Mouse (Mus musculus): ENCODE results near the gene Dpagt1. TPM values are rescaled to one million over a fixed set of nuclear protein-coding genes. Genes with fewer than 3 reads are reported as not detected.
"Not testable (repeated sequence)": the region's sequence is repeated elsewhere in the genome, so short reads cannot be mapped to it uniquely, and the experiment has no call there.

The Dpagt1 gene
- polyA plus RNA-seq, 1 experiment, result 34.0 TPM

GRCm38 (mm10) chr9:44288076-44288958 is 37.5 kb upstream of the Dpagt1 start, which contains the start of gene Abcg4:
Gene Abcg4 (minus strand): TSS chr9:44288615.
- Histone ChIP-seq H3ac (ENCODE audit: control insufficient read depth, insufficient read length, low read depth) (no peak within 1 kb of the TSS), H3K27me3 (ENCODE audit: control insufficient read depth, insufficient read depth, insufficient read length) (peaks cover 10% of the 10 kb centered on the region), H3K79me3 (ENCODE audit: low read depth) (no peaks in the 10 kb centered on the region), H3K79me2 (ENCODE audit: control insufficient read depth, insufficient read depth) (no peaks in the 10 kb centered on the region), H3K4me3 (ENCODE audit: insufficient read depth, poor library complexity, severe bottlenecking) (no peak within 1 kb of the TSS), H3K36me3 (ENCODE audit: control insufficient read depth, insufficient read depth) (peaks cover 29% of the 10 kb centered on the region)
- TF ChIP-seq FOSL1 (IDR thresholded peaks at IDR 0.05; ENCODE audit: insufficient read depth, low read length, poor library complexity, severe bottlenecking) (no peak), USF1 (IDR thresholded peaks at IDR 0.05; ENCODE audit: low read depth) (no peak), MYOG (IDR thresholded peaks at IDR 0.05; ENCODE audit: control insufficient read depth, extremely low read depth, insufficient read length) (no peak), CTCF (IDR thresholded peaks at IDR 0.05; ENCODE audit: control insufficient read depth, insufficient read depth, insufficient read length) (no peak), CEBPB (IDR thresholded peaks at IDR 0.05; ENCODE audit: low read depth) (no peak), MAX (IDR thresholded peaks at IDR 0.05) (no peak), MYOD1 (IDR thresholded peaks at IDR 0.05; ENCODE audit: control insufficient read depth, insufficient read length, low read depth) (no peak)

- Histone ChIP-seq H3ac (ENCODE audit: control insufficient read depth, insufficient read length, low read depth) (no peak overlapping the region), H3K27me3 (ENCODE audit: control insufficient read depth, insufficient read depth, insufficient read length) (peaks cover 10% of the 10 kb centered on the region), H3K36me3 (ENCODE audit: control insufficient read depth, insufficient read depth) (peaks cover 35% of the 10 kb centered on the region), H3K79me3 (ENCODE audit: low read depth) (no peaks in the 10 kb centered on the region), H3K4me3 (ENCODE audit: insufficient read depth, poor library complexity, severe bottlenecking) (no peak overlapping the region), H3K79me2 (ENCODE audit: control insufficient read depth, insufficient read depth) (no peaks in the 10 kb centered on the region)
- peak; percentile 9 for TF ChIP-seq USF1 (IDR thresholded peaks at IDR 0.05; ENCODE audit: low read depth)
- no peak for TF ChIP-seq MYOD1 (IDR thresholded peaks at IDR 0.05; ENCODE audit: control insufficient read depth, insufficient read length, low read depth)
These were observed 36.9 kb upstream of the Dpagt1 start for GRCm38 (mm10) chr9:44288959-44289291.

- Histone ChIP-seq H3ac (ENCODE audit: control insufficient read depth, insufficient read length, low read depth) (no peak overlapping the region), H3K4me3 (ENCODE audit: insufficient read depth, poor library complexity, severe bottlenecking) (no peak overlapping the region), H3K36me3 (ENCODE audit: control insufficient read depth, insufficient read depth) (peaks cover 62% of the 10 kb centered on the region), H3K79me2 (ENCODE audit: control insufficient read depth, insufficient read depth) (no peaks in the 10 kb centered on the region), H3K27me3 (ENCODE audit: control insufficient read depth, insufficient read depth, insufficient read length) (peaks cover 4% of the 10 kb centered on the region), H3K79me3 (ENCODE audit: low read depth) (no peaks in the 10 kb centered on the region)
- no peak for TF ChIP-seq MYOG (IDR thresholded peaks at IDR 0.05; ENCODE audit: control insufficient read depth, extremely low read depth, insufficient read length)
- no peak for TF ChIP-seq MYOD1 (IDR thresholded peaks at IDR 0.05; ENCODE audit: control insufficient read depth, insufficient read length, low read depth)
- TF ChIP-seq USF1 (IDR thresholded peaks at IDR 0.05; ENCODE audit: low read depth), result no peak
- TF ChIP-seq MAX (IDR thresholded peaks at IDR 0.05), result no peak
- peak; percentile 11 for TF ChIP-seq CTCF (IDR thresholded peaks at IDR 0.05; ENCODE audit: control insufficient read depth, insufficient read depth, insufficient read length)
- no peak for TF ChIP-seq FOSL1 (IDR thresholded peaks at IDR 0.05; ENCODE audit: insufficient read depth, low read length, poor library complexity, severe bottlenecking)
These were observed 33.3 kb upstream of the Dpagt1 start for GRCm38 (mm10) chr9:44292490-44292889.

- not testable (repeated sequence) for H3K4me3 ChIP-seq (ENCODE audit: insufficient read depth, poor library complexity, severe bottlenecking); H3K79me3 ChIP-seq (ENCODE audit: low read depth); H3ac ChIP-seq (ENCODE audit: control insufficient read depth, insufficient read length, low read depth); H3K27me3 ChIP-seq (ENCODE audit: control insufficient read depth, insufficient read depth, insufficient read length)
- H3K36me3 ChIP-seq (ENCODE audit: control insufficient read depth, insufficient read depth), result peaks cover 56% of the 10 kb centered on the region
- peaks cover 24% of the 10 kb centered on the region for H3K79me2 ChIP-seq (ENCODE audit: control insufficient read depth, insufficient read depth)
These were observed 25.8 kb upstream of the Dpagt1 start for GRCm38 (mm10) chr9:44300001-44300400.

GRCm38 (mm10) chr9:44305466-44306079 is 20.2 kb upstream of the Dpagt1 start, which contains the start of gene Hinfp:
Gene Hinfp (minus strand): TSS chr9:44305671.
- no peaks in the 10 kb centered on the region for H3K27me3 ChIP-seq (ENCODE audit: control insufficient read depth, insufficient read depth, insufficient read length)
- no peak for TF ChIP-seq CEBPB (IDR thresholded peaks at IDR 0.05; ENCODE audit: low read depth)
- peak; percentile 16 for TF ChIP-seq USF1 (IDR thresholded peaks at IDR 0.05; ENCODE audit: low read depth)
- peak; percentile 76 for TF ChIP-seq MAX (IDR thresholded peaks at IDR 0.05)
- H3K36me3 ChIP-seq (ENCODE audit: control insufficient read depth, insufficient read depth), result peaks cover 19% of the 10 kb centered on the region

GRCm38 (mm10) chr9:44306532-44306931 is 19.3 kb upstream of the Dpagt1 start:
- H3K79me3 ChIP-seq (ENCODE audit: low read depth), result peaks cover 12% of the 10 kb centered on the region
- no peak overlapping the region for H3ac ChIP-seq (ENCODE audit: control insufficient read depth, insufficient read length, low read depth)
- H3K79me2 ChIP-seq (ENCODE audit: control insufficient read depth, insufficient read depth), result peaks cover 29% of the 10 kb centered on the region
- H3K36me3 ChIP-seq (ENCODE audit: control insufficient read depth, insufficient read depth), result peaks cover 12% of the 10 kb centered on the region
- TF ChIP-seq FOSL1 (IDR thresholded peaks at IDR 0.05; ENCODE audit: insufficient read depth, low read length, poor library complexity, severe bottlenecking) (no peak), CEBPB (IDR thresholded peaks at IDR 0.05; ENCODE audit: low read depth) (no peak), MAX (IDR thresholded peaks at IDR 0.05) (no peak), USF1 (IDR thresholded peaks at IDR 0.05; ENCODE audit: low read depth) (no peak), CTCF (IDR thresholded peaks at IDR 0.05; ENCODE audit: control insufficient read depth, insufficient read depth, insufficient read length) (no peak), MYOD1 (IDR thresholded peaks at IDR 0.05; ENCODE audit: control insufficient read depth, insufficient read length, low read depth) (no peak), MYOG (IDR thresholded peaks at IDR 0.05; ENCODE audit: control insufficient read depth, extremely low read depth, insufficient read length) (no peak)
- H3K4me3 ChIP-seq (ENCODE audit: insufficient read depth, poor library complexity, severe bottlenecking), result no peak overlapping the region
- no peaks in the 10 kb centered on the region for H3K27me3 ChIP-seq (ENCODE audit: control insufficient read depth, insufficient read depth, insufficient read length)

More at GRCm38 (mm10) chr9:44305466-44306079, 20.2 kb upstream of the Dpagt1 start, which contains the start of gene Hinfp:
- Histone ChIP-seq H3K79me3 (ENCODE audit: low read depth) (peaks cover 12% of the 10 kb centered on the region), H3ac (ENCODE audit: control insufficient read depth, insufficient read length, low read depth) (peak within 1 kb of the TSS; percentile 87), H3K4me3 (ENCODE audit: insufficient read depth, poor library complexity, severe bottlenecking) (peak within 1 kb of the TSS; percentile 90), H3K79me2 (ENCODE audit: control insufficient read depth, insufficient read depth) (peaks cover 29% of the 10 kb centered on the region)
